Mouse (Mus musculus) kidney, embryonic 14.5 days (tissue): Measurements from ENCODE around the gene Rasgrf1. TPM values are rescaled to one million over a fixed set of nuclear protein-coding genes. Genes with fewer than 3 reads are reported as not detected.
"Not testable (repeated sequence)": the region's sequence is repeated elsewhere in the genome, so short reads cannot be mapped to it uniquely, and the experiment has no call there.

Experiments used
- ATAC-seq: fragments of 200-750 bp; cut with Nextera tagmentation; 2 replicates; pipeline ENCODE4 v1.8.0; 2017; ENCODE audit warnings: moderate number of reproducible peaks, mild to moderate bottlenecking, moderate TSS enrichment, moderate library complexity; ENCODE audit not compliant: low FRiP score, low TSS enrichment
- H3K27ac ChIP-seq: fragments of 300-500 bp; sonication (generic); 2 replicates; pipeline ENCODE4 v1.5.1; 2014; ENCODE audit warnings: low read depth, mild to moderate bottlenecking, low read length, moderate library complexity, mixed read lengths
- H3K27me3 ChIP-seq: fragments of 300-500 bp; sonication (generic); 2 replicates; pipeline ENCODE4 v1.6.1; 2014; ENCODE audit warnings: mild to moderate bottlenecking, low read length; ENCODE audit not compliant: control insufficient read depth, insufficient read depth
- H3K36me3 ChIP-seq: fragments of 300-500 bp; sonication (generic); 2 replicates; pipeline ENCODE4 v1.6.1; 2014; ENCODE audit warnings: low read length, mixed read lengths; ENCODE audit not compliant: control insufficient read depth, insufficient read depth
- H3K4me1 ChIP-seq: fragments of 300-500 bp; sonication (generic); 2 replicates; pipeline ENCODE4 v1.6.1; 2014; ENCODE audit warnings: low read length, mixed read lengths; ENCODE audit not compliant: control insufficient read depth, insufficient read depth
- H3K4me2 ChIP-seq: fragments of 300-500 bp; sonication (generic); replicated peaks from 2 replicates; pipeline ENCODE4 v1.6.1; 2014; ENCODE audit warnings: low read depth, mild to moderate bottlenecking, low read length
- H3K4me3 ChIP-seq: fragments of 300-500 bp; sonication (generic); 2 replicates; pipeline ENCODE4 v1.5.1; 2014; ENCODE audit warnings: mild to moderate bottlenecking, low read length
- H3K9ac ChIP-seq: fragments of 300-500 bp; sonication (generic); 2 replicates; pipeline ENCODE4 v1.6.1; 2014; ENCODE audit warnings: low read depth, mild to moderate bottlenecking, low read length, moderate library complexity
- H3K9me3 ChIP-seq: fragments of 300-500 bp; sonication (generic); 2 replicates; pipeline ENCODE4 v1.6.1; 2016; ENCODE audit warnings: low read length; ENCODE audit not compliant: control insufficient read depth
- WGBS: fragments of 180-500 bp; shearing (Covaris S2); extraction: QIAGEN DNeasy Blood & Tissue Kit; methylation state at CpG from one replicate; pipeline ENCODE4 v1.1.7; 2014; 5-methylcytosine and 5-hydroxymethylcytosine counted together
- polyA plus RNA-seq: library from polyadenylated mRNA; unstranded; fragments of >200 nt; fragmentation: Nextera tagmentation; extraction: Ambion mirVana; gene quantifications from 2 replicates; pipeline ENCODE4 v1.2.1, GENCODE M21; 2014

Gene Rasgrf1
- polyA plus RNA-seq, 1 experiment from 2014 or later: 0.11 TPM

DNA sequence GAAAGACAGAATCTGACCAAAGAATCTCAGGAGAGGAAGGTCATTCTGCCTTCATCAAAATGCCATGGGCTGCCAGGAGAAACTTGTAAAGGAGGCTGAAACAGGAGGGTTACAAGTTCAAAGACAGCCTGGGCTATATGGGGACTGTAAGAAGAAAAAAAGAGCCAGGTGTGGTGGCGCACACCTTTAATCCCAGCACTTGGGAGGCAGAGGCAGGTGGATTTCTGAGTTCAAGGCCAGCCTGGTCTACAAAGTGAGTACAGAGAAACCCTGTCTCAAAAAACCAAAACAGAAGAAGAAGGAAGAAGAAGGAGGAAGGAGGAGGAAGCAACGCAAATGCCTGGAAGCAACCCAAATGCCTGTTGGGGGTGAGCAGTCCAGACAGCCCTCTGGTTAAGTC, 144.1 kb downstream of the Rasgrf1 start, which contains the start of gene Ctsh:
Gene Ctsh, plus strand, starts transcription at position 301 of the 400 bp plus-strand sequence.
- Histone ChIP-seq H3K27me3 (no peaks in the 10 kb centered on the region), H3K27ac (peak within 1 kb of the TSS; percentile 48; the same call in 1 of the 2 replicates), H3K9me3 (no peaks in the 10 kb centered on the region), H3K9ac (peak within 1 kb of the TSS; percentile 56), H3K4me2 (peak within 1 kb of the TSS; percentile 92), H3K4me3 (peak within 1 kb of the TSS; percentile 57), H3K4me1 (no peaks in the 10 kb centered on the region), H3K36me3 (no peaks in the 10 kb centered on the region)
- no peak for ATAC-seq
- WGBS: 80% methylated on average over 2 of the region's 2 CpGs

DNA sequence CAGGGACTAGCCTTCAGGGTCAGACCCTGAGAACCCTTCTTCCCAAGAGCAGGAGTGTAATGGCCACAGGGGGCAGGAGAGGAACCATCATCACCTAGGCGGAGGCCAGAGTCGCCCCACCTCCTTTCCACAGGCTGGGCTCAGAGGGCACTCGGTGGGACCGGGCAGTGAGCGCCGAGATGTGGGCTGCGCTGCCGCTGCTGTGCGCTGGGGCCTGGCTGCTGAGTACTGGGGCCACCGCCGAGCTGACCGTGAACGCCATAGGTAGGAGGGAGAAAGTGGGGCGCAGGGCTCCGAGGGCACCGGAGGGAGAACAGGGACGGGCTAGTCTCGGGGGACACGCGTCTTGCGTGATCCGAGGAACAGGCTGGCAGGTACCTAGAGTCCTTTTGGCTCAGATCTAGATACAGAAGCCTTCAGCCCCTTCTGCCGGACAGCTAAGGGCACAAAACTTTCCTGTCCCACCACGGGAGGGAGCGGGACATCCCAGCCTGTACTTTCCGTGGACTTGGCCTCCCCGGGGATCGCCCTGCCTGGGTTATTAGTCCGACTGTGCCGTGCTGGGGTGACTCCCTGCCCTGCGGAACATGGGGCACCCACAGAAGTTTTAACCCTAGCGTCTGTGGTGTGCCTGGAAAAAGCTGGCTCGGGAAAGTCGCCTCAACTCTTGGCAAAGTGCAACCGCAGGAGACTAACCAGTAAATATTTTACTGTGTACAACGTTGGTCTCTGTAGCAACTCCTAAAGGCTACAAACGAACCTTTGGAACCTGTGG, 144.8 kb downstream of the Rasgrf1 start:
- Histone ChIP-seq H3K27me3 (no peaks in the 10 kb centered on the region), H3K4me2 (peak overlapping the region; percentile 92), H3K4me1 (no peaks in the 10 kb centered on the region), H3K4me3 (peak overlapping the region; percentile 57), H3K9me3 (no peaks in the 10 kb centered on the region), H3K9ac (peak overlapping the region; percentile 56), H3K36me3 (no peaks in the 10 kb centered on the region), H3K27ac (peak overlapping the region; percentile 48; the same call in 1 of the 2 replicates)
- under 1% methylated on average over 37 of the region's 37 CpGs for WGBS
- peak; percentile 94 for ATAC-seq

DNA sequence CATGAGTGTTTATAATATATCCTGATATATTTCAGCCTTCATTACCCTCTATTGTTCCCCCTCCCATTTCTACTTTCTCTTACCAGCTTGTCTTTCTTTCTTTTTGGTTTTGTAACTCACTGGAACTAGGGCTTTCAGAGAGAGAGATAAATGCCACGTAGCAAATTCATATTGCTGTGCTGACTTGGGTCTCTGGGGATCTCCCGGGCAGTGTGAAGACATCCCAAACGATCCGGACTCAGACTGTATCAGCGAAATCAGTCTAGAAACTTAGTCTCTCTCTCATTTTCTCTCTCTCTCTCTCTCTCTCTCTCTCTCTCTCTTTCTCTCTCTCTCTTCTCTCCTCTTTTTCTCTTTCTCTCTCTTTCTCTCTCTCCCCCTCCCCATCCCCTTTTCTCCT, 145.7 kb downstream of the Rasgrf1 start:
- peak overlapping the region; percentile 92 for H3K4me2 ChIP-seq
- H3K27ac ChIP-seq: no peak overlapping the region
- no peaks in the 10 kb centered on the region for H3K9me3 ChIP-seq
- ATAC-seq: no peak
- H3K36me3 ChIP-seq: no peaks in the 10 kb centered on the region
- 53% methylated on average over 5 of the region's 5 CpGs for WGBS
- H3K27me3 ChIP-seq: no peaks in the 10 kb centered on the region
- peak overlapping the region; percentile 57; the same call in 1 of the 2 replicates for H3K4me3 ChIP-seq
- H3K4me1 ChIP-seq: no peaks in the 10 kb centered on the region
- no peak overlapping the region for H3K9ac ChIP-seq

DNA sequence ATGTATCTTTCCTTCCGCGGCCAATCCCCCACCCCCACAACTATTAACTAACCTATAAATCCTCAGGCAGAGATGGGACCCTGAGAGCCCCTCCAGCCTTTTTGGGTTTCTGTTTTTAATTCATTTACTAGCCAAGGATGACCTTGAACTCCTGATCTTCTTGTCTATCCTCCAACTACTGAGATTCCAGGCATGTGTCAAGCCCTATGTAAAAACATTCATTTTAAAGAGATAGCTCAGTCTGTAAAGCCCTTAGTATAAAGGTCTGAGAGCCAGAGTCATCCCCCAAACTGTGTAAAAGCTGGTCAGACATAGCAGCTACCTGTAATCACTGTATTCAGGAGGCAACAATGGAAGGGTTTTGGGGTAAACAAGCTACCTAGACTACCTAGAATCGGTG, 146.2 kb downstream of the Rasgrf1 start:
- Histone ChIP-seq H3K4me3 (no peak overlapping the region), H3K9me3 (no peaks in the 10 kb centered on the region), H3K27me3 (no peaks in the 10 kb centered on the region), H3K4me2 (no peak overlapping the region), H3K36me3 (no peaks in the 10 kb centered on the region), H3K27ac (no peak overlapping the region), H3K4me1 (no peaks in the 10 kb centered on the region), H3K9ac (no peak overlapping the region)
- no peak for ATAC-seq
- 63% methylated on average over 3 of the region's 3 CpGs for WGBS

DNA sequence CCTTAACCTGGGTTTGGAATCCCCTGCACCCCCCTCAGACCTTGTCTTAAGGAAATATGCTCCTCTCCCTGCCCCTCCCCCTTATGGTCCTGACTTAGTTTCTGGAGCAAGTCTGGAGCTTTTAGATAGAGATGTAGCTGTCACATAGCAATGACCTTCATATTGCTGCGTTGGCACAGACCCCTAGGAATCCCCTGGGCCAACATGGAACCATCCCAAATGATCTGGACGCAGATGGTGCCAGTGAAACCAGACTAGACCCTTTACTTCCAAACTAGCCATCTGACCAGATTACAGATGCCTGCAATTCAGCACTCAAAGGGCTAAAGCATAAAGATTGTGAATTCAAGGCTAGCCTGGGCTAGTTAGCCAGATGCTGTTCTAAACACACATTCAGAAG, 147.0 kb downstream of the Rasgrf1 start:
- Histone ChIP-seq H3K27ac (no peak overlapping the region), H3K9ac (no peak overlapping the region), H3K4me3 (no peak overlapping the region), H3K4me2 (no peak overlapping the region), H3K4me1 (no peaks in the 10 kb centered on the region), H3K27me3 (no peaks in the 10 kb centered on the region), H3K36me3 (no peaks in the 10 kb centered on the region), H3K9me3 (no peaks in the 10 kb centered on the region)
- ATAC-seq: no peak
- WGBS: 87% methylated on average over 2 of the region's 2 CpGs

DNA sequence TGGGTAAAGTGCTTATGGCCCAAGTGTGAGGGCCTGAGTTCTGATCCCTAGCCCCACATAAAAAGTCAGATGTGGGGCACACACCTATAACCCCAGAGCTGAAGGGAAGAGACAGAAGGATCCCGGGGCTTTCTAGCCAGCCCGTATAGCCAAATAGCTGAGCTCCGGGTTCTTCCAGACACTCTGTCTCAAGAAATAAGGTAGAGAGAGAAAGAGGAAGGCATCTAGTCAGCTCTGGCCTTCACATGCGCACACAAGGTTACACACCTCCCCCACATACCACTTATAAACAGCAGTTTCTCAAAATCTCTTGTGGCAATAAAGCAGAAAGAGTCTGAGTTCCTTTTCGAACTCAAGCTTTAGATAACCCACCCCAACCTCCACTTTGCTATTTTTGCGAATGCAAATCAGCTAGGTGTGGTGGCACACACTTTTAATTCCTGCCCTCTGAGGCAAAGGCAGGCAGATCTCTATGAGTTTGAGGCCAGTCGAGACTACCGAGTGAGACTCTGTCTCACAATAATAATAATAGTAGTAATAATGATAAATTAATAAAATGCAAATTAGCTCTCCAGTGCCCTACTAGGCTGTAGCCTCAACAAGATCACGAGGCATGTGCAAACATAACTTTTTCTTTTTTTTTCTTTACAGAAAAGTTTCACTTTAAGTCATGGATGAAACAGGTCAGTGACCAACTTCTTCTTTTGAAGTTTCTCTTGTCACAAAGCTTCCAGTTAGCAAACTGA, 150.3 kb downstream of the Rasgrf1 start:
- no peak overlapping the region for H3K9ac ChIP-seq
- H3K4me1 ChIP-seq: no peaks in the 10 kb centered on the region
- no peak overlapping the region for H3K27ac ChIP-seq
- H3K27me3 ChIP-seq: no peaks in the 10 kb centered on the region
- 78% methylated on average over 9 of the region's 9 CpGs for WGBS
- 0 out of 2 replicates have a peak, but pooled peaks cover 2% of the 10 kb centered on the region for H3K36me3 ChIP-seq
- ATAC-seq: no peak
- H3K4me2 ChIP-seq: no peak overlapping the region
- no peak overlapping the region for H3K4me3 ChIP-seq
- no peaks in the 10 kb centered on the region for H3K9me3 ChIP-seq

DNA sequence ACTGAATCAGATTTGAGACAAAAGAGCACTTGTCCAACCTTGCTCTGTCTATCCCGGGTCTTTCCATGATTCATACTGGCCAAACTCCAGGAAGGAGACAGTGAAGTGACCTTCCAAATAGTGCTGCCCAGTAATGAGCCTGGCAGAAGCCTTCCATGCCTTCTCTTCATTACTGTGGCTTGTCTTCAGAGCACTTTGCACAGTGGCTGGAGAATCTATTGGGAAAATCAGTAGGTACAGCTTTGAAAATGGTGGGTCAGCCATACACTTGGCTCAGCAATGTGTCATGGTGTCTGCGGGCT, 150.8 kb downstream of the Rasgrf1 start:
- H3K27me3 ChIP-seq: no peaks in the 10 kb centered on the region
- no peaks in the 10 kb centered on the region for H3K9me3 ChIP-seq
- H3K4me1 ChIP-seq: no peaks in the 10 kb centered on the region
- 92% methylated on average over 2 of the region's 2 CpGs for WGBS
- 0 out of 2 replicates have a peak, but pooled peaks cover 2% of the 10 kb centered on the region for H3K36me3 ChIP-seq
- H3K27ac ChIP-seq: no peak overlapping the region
- no peak overlapping the region for H3K4me2 ChIP-seq
- no peak overlapping the region for H3K4me3 ChIP-seq
- ATAC-seq: no peak
- no peak overlapping the region for H3K9ac ChIP-seq

DNA sequence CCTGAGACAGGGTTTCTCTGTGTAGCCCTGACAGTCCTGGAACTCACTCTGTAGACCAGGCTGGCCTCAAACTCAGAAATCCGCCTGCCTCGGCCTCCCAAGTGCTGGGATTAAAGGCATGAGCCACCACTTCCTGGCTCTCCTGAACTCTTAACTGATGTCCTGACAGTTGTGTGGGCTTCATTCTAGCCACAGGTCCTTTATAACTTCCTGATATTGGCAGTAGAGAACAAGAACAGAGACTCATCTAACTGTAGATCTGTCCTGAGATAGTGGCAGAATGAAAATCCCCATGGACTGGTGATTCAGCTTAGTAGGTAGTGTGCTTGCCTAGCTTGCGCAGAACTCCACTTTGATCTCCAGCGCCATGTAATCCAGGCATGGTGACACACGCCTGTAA, 151.2 kb downstream of the Rasgrf1 start:
- H3K4me3 ChIP-seq, H3K4me2 ChIP-seq, H3K27me3 ChIP-seq, H3K9me3 ChIP-seq, H3K36me3 ChIP-seq, H3K9ac ChIP-seq, H3K4me1 ChIP-seq, H3K27ac ChIP-seq, ATAC-seq: not testable (repeated sequence)
- 88% methylated on average over 5 of the region's 5 CpGs for WGBS

DNA sequence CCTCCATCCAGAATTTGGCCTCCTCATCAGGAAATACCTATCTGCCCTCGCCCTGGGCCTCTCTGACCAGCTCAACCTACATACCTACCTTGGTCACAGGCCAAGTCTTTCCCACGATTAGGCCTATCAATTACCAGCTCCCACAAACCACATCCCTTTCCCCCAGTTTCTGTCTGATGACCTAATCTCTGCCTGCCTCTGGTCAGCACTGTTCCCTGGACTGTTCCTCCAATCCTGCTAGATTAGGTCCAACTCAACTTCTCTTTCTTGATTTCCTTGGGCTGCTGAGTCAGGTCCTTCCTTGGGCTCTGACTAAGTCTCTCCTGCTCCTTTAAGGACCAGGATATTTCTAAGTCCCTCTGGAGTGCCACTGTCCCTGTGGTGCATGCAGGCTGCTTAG, 157.6 kb downstream of the Rasgrf1 start:
- 79% methylated on average over 2 of the region's 2 CpGs for WGBS
- Histone ChIP-seq H3K4me2 (no peak overlapping the region), H3K27me3 (no peaks in the 10 kb centered on the region), H3K4me3 (no peak overlapping the region), H3K36me3 (0 out of 2 replicates have a peak, but pooled peaks cover 2% of the 10 kb centered on the region), H3K9me3 (no peaks in the 10 kb centered on the region), H3K4me1 (no peaks in the 10 kb centered on the region), H3K9ac (no peak overlapping the region), H3K27ac (no peak overlapping the region)
- no peak for ATAC-seq
